Mouse (Mus musculus): ENCODE measurements around the gene Ubac2.

- TF ChIP-seq CTCF (IDR thresholded peaks at IDR 0.05; ENCODE audit: insufficient read depth, low read length) (no peak), POLR2A (IDR thresholded peaks at IDR 0.05; ENCODE audit: borderline replicate concordance, extremely low read depth, low read depth, low read length) (no peak)
Observed at GRCm38 (mm10) chr14:121963251-121963941, 85.0 kb downstream of the Ubac2 start.

Measured in lung, adult 2 months (tissue).